Mouse (Mus musculus) small intestine, adult 2 months (tissue): ENCODE data around the gene Hist1h3g.

Source experiments
- CTCF ChIP-seq: fragments of 200-500 bp; IDR thresholded peaks from 2 replicates; pipeline ENCODE4 v1.5.1; 2012; ENCODE audit warnings: low read depth, mild to moderate bottlenecking, control low read depth, inconsistent platforms, low read length, moderate library complexity, mixed read lengths; ENCODE audit not compliant: insufficient replicate concordance, insufficient read length; ENCODE audit errors: extremely low read depth
- POLR2A ChIP-seq: fragments of 200-500 bp; IDR thresholded peaks from 2 replicates; pipeline ENCODE4 v1.6.1; 2012; ENCODE audit warnings: low read depth, mild to moderate bottlenecking, control low read depth, inconsistent platforms, low read length, moderate library complexity

DNA sequence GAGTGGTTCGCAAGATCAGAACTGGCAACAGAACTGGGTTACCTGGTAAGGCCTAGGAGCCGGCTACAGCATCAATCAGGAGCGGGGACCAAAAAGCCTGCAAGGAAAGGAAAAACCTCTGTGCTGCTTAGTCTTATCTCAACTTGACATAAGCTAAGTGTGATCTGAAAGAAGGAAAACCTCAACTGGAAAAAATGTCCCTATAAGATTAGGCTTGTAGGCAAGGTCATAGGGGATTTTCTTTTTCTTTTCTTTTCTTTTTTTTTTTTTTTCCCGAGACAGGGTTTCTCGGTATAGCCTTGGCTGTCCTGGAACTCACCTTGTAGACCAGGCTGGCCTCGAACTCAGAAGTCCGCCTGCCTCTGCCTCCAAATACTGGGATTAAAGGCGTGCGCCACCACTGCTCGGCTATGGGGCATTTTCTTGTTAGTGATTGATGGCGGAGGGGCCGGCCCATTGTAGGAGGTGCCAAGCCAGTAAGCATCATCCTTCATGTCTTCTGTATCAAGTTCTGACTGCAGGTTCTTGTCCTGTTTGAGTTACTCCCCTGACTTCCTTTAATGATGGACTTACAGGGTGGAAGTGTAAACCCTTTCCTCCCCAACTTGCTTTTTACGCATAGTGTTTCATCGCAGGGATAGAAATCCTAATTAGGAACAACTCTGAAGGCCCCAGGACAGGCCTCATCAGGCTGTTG lies 28.3 kb upstream of the Hist1h3g start:
- TF ChIP-seq POLR2A (no peak), CTCF (no peak)
